In genomic region chr10:70740095-70740494, GRCm38 (mm10) we compare ENCODE assay signal across 11 mouse cellular contexts.
A peak's percentile ranks its signal among the peaks of the same experiment; 100 is the strongest.
DNase-seq lines count a peak whose midpoint lies in the region; ATAC-seq and TF ChIP-seq lines count a peak whose summit lies in the region.
"Had no signal": no experiment of that assay in that cellular context is flagged by ENCODE, and none has a peak within 500 bp of the region (broad histone marks: within the 10 kb centered on the region; RNA-seq: fewer than 3 reads in every experiment).

No protein-coding gene starts in this region.

- no peak overlapping the region for H3K9ac ChIP-seq in MEL (ENCODE audit: control insufficient read depth, low read depth, low read length, poor library complexity, severe bottlenecking)
- H3K9ac ChIP-seq: liver, embryonic 13.5 days had no signal

- no peaks in the 10 kb centered on the region for H3K79me2 ChIP-seq in MEL (ENCODE audit: control insufficient read depth, insufficient read depth, low read length, poor library complexity)

- TF ChIP-seq EP300 in MEL (IDR thresholded peaks at IDR 0.05; ENCODE audit: low read depth in 1 of 2, low read length in 2 of 2): no peak

- H3K4me3 ChIP-seq in left cerebral cortex, adult 2 months: no peak overlapping the region
- no peak overlapping the region for H3K4me3 ChIP-seq in MEL (ENCODE audit: control insufficient read depth in 1 of 2, insufficient read depth in 1 of 2, low read depth in 2 of 2, low read length in 2 of 2)
- H3K4me3 ChIP-seq: liver, embryonic 13.5 days had no signal

- no peaks in the 10 kb centered on the region for H3K4me1 ChIP-seq in MEL (ENCODE audit: control insufficient read depth in 1 of 2, insufficient read depth in 2 of 2, low read length in 2 of 2)
- H3K4me1 ChIP-seq: liver, embryonic 13.5 days had no signal

- intact Hi-C loops in left cerebral cortex, adult 2 months (cut with DNase I): no loop called here
- intact Hi-C loops in left cerebral cortex, postnatal 10 days (cut with DNase I): no loop called here

- no peak for TF ChIP-seq CTCF in left cerebral cortex, adult 2 months (IDR thresholded peaks at IDR 0.05)
- no peak for TF ChIP-seq CTCF in MEL (IDR thresholded peaks at IDR 0.05 in 2 of 3, conservative IDR thresholded peaks at IDR 0.05 in 1 of 3; ENCODE audit: control insufficient read depth in 1 of 3, insufficient read depth in 1 of 3, low read depth in 2 of 3, low read length in 3 of 3, poor library complexity in 1 of 3, severe bottlenecking in 1 of 3)

- no peak for TF ChIP-seq RAD21 in MEL (IDR thresholded peaks at IDR 0.05; ENCODE audit: low read depth, low read length)

- DNase-seq in gastrocnemius, postnatal 10 days: peak; percentile 8
- DNase-seq in gastrocnemius, postnatal 25 days: no peak
- DNase-seq in left cerebral cortex, adult 2 months (ENCODE audit: extremely low spot score in 1 of 2, low spot score in 2 of 2): peak in 1 of 2 experiments; percentile 23
- no peak for DNase-seq in left cerebral cortex, postnatal 10 days (ENCODE audit: extremely low spot score in 1 of 2, low spot score in 2 of 2)
- DNase-seq in MEL (ENCODE audit: low read depth, low spot score): peak; percentile 15
- DNase-seq in brain, adult 2 months (ENCODE audit: low read depth, low spot score): peak; percentile 91
- DNase-seq in embryo, embryonic 11 days: no peak
- DNase-seq: B cell, adult 2 months; cerebellum, postnatal 25 days; liver, embryonic 13.5 days had no signal

- ATAC-seq in erythroid progenitor cell, adult 5-6 weeks (replicated peaks; ENCODE audit: low FRiP score, poor library complexity, severe bottlenecking): no peak

- no peaks in the 10 kb centered on the region for H3K27me3 ChIP-seq in MEL (ENCODE audit: control insufficient read depth in 1 of 2, insufficient read depth in 2 of 2, low read length in 2 of 2)
- H3K27me3 ChIP-seq: liver, embryonic 13.5 days had no signal

- no peaks in the 10 kb centered on the region for H3K9me3 ChIP-seq in MEL (replicated peaks; ENCODE audit: insufficient read depth, low read length)

- no peaks in the 10 kb centered on the region for H3K36me3 ChIP-seq in MEL (ENCODE audit: control insufficient read depth in 1 of 2, insufficient read depth in 2 of 2, low read length in 2 of 2)
- H3K36me3 ChIP-seq: liver, embryonic 13.5 days had no signal

- H3K27ac ChIP-seq in left cerebral cortex, adult 2 months: peak overlapping the region; percentile 69
- no peak overlapping the region for H3K27ac ChIP-seq in MEL (ENCODE audit: control insufficient read depth, low read depth, low read length)
- H3K27ac ChIP-seq: liver, embryonic 13.5 days had no signal

- TF ChIP-seq POLR2A in MEL (IDR thresholded peaks at IDR 0.05; ENCODE audit: control insufficient read depth in 1 of 2, insufficient read depth in 1 of 2, low read depth in 1 of 2, low read length in 2 of 2, poor library complexity in 1 of 2): no peak

TF ChIP-seq in MEL, 35 proteins besides CTCF, POLR2A, EP300 and RAD21:
- no peak for TF ChIP-seq E2F4 (IDR thresholded peaks at IDR 0.05; ENCODE audit: borderline replicate concordance, low read depth, low read length)

Comparison
In these comparisons a context has a peak if more than half of its experiments do, and no peak if none do; other contexts are left out.
1. DNase-seq: peak in gastrocnemius, postnatal 10 days (single experiment), MEL (single experiment) and brain, adult 2 months (single experiment); none in gastrocnemius, postnatal 25 days (single experiment), left cerebral cortex, postnatal 10 days (0 of 2) and embryo, embryonic 11 days (single experiment).